Mouse (Mus musculus): ENCODE results near the gene Gm14190.
"Not testable (repeated sequence)": the region's sequence is repeated elsewhere in the genome, so short reads cannot be mapped to it uniquely, and the experiment has no call there.

Gene Gm14190

GRCm38 (mm10) chr11:99690463-99690862 is at the start of gene Gm14190:
TSS of gene Gm14190 (minus strand) at chr11:99690740.
- no peak for DNase-seq (ENCODE audit: low spot score in 2 of 2)

GRCm38 (mm10) chr11:99734190-99734589 is 43.6 kb upstream of the Gm14190 start, which contains the start of gene Gm14180:
TSS of gene Gm14180 (minus strand) at chr11:99734290.
- DNase-seq (ENCODE audit: low spot score in 2 of 2): no peak

GRCm38 (mm10) chr11:99724061-99724460 is 33.5 kb upstream of the Gm14190 start:
- DNase-seq (ENCODE audit: low spot score in 2 of 2): no peak

GRCm38 (mm10) chr11:99718759-99719158 is 28.2 kb upstream of the Gm14190 start:
- no peak for DNase-seq (ENCODE audit: low spot score in 2 of 2)

GRCm38 (mm10) chr11:99685235-99685634 is 5.3 kb downstream of the Gm14190 start:
- DNase-seq (ENCODE audit: low spot score in 2 of 2): not testable (repeated sequence)

GRCm38 (mm10) chr11:99683481-99683880 is 7.1 kb downstream of the Gm14190 start:
- DNase-seq (ENCODE audit: low spot score in 2 of 2): no peak

GRCm38 (mm10) chr11:99665860-99666259 is 24.7 kb downstream of the Gm14190 start, which contains the start of gene Krtap4-6:
TSS of gene Krtap4-6 (minus strand) at chr11:99665960.
- DNase-seq (ENCODE audit: low spot score in 2 of 2): no peak

- no peak for DNase-seq (ENCODE audit: low spot score in 2 of 2)
Observed at GRCm38 (mm10) chr11:99662802-99663201, 27.7 kb downstream of the Gm14190 start.

- no peak for DNase-seq (ENCODE audit: low spot score in 2 of 2)
Observed at GRCm38 (mm10) chr11:99659256-99659655, 31.3 kb downstream of the Gm14190 start.

GRCm38 (mm10) chr11:99658467-99659010 is 32.0 kb downstream of the Gm14190 start, which contains the start of gene Gm11563:
TSS of gene Gm11563 (minus strand) at chr11:99658960.
- not testable (repeated sequence) for DNase-seq (ENCODE audit: low spot score in 2 of 2)

GRCm38 (mm10) chr11:99657051-99657450 is 33.5 kb downstream of the Gm14190 start:
- DNase-seq (ENCODE audit: low spot score in 2 of 2): no peak

- DNase-seq (ENCODE audit: low spot score in 2 of 2): no peak
Observed at GRCm38 (mm10) chr11:99650136-99650535, 40.4 kb downstream of the Gm14190 start, which contains the start of gene Gm11555. TSS of gene Gm11555 (minus strand) at chr11:99650236.

GRCm38 (mm10) chr11:99646444-99646843 is 44.1 kb downstream of the Gm14190 start:
- DNase-seq (ENCODE audit: low spot score in 2 of 2): no peak

GRCm38 (mm10) chr11:99644351-99644750 is 46.2 kb downstream of the Gm14190 start:
- no peak for DNase-seq (ENCODE audit: low spot score in 2 of 2)

- DNase-seq (ENCODE audit: low spot score in 2 of 2): not testable (repeated sequence)
Observed at GRCm38 (mm10) chr11:99643635-99644139, 46.9 kb downstream of the Gm14190 start, which contains the start of gene Krtap4-7. TSS of gene Krtap4-7 (minus strand) at chr11:99644089.

GRCm38 (mm10) chr11:99640926-99641325 is 49.6 kb downstream of the Gm14190 start:
- DNase-seq (ENCODE audit: low spot score in 2 of 2): no peak
